Mouse (Mus musculus): ENCODE data around the gene Got1. TPM values are rescaled to one million over a fixed set of nuclear protein-coding genes. Genes with fewer than 3 reads are reported as not detected.

Got1 gene
- polyA plus RNA-seq, 1 experiment: 196 TPM

GRCm38 (mm10) chr19:43563166-43563565, 38.8 kb upstream of the Got1 start:
- no peaks in the 10 kb centered on the region for H3K27me3 ChIP-seq (ENCODE audit: control insufficient read depth, insufficient read depth, insufficient read length)
- no peak overlapping the region for H3ac ChIP-seq (ENCODE audit: control insufficient read depth, insufficient read length)

GRCm38 (mm10) chr19:43561841-43562240, 37.4 kb upstream of the Got1 start:
- Histone ChIP-seq H3K4me2 (ENCODE audit: low read depth) (no peak overlapping the region), H3ac (ENCODE audit: control insufficient read depth, insufficient read length) (no peak overlapping the region), H3K4me3 (no peak overlapping the region), H3K27me3 (ENCODE audit: control insufficient read depth, insufficient read depth, insufficient read length) (no peaks in the 10 kb centered on the region), H3K79me2 (ENCODE audit: control insufficient read depth, insufficient read depth) (no peaks in the 10 kb centered on the region), H3K36me3 (ENCODE audit: control insufficient read depth, insufficient read depth) (no peaks in the 10 kb centered on the region)
- TF ChIP-seq CEBPB (IDR thresholded peaks at IDR 0.05; ENCODE audit: insufficient read depth, poor library complexity, severe bottlenecking) (no peak), POLR2AphosphoS2 (IDR thresholded peaks at IDR 0.05; ENCODE audit: insufficient read length, low read depth) (no peak)

More at GRCm38 (mm10) chr19:43563166-43563565, 38.8 kb upstream of the Got1 start:
- H3K4me3 ChIP-seq: no peak overlapping the region
- H3K4me2 ChIP-seq (ENCODE audit: low read depth): no peak overlapping the region
- H3K36me3 ChIP-seq (ENCODE audit: control insufficient read depth, insufficient read depth): no peaks in the 10 kb centered on the region
- H3K79me2 ChIP-seq (ENCODE audit: control insufficient read depth, insufficient read depth): no peaks in the 10 kb centered on the region
- no peak for TF ChIP-seq TCF3 (IDR thresholded peaks at IDR 0.05; ENCODE audit: insufficient read length, low read depth)

- no peaks in the 10 kb centered on the region for H3K79me2 ChIP-seq (ENCODE audit: control insufficient read depth, insufficient read depth)
- H3K36me3 ChIP-seq (ENCODE audit: control insufficient read depth, insufficient read depth): no peaks in the 10 kb centered on the region
- H3K4me2 ChIP-seq (ENCODE audit: low read depth): peak overlapping the region; percentile 12
- no peaks in the 10 kb centered on the region for H3K27me3 ChIP-seq (ENCODE audit: control insufficient read depth, insufficient read depth, insufficient read length)
- no peak overlapping the region for H3ac ChIP-seq (ENCODE audit: control insufficient read depth, insufficient read length)
- TF ChIP-seq TCF12 (IDR thresholded peaks at IDR 0.05; ENCODE audit: insufficient read depth, poor library complexity, severe bottlenecking) (no peak), CEBPB (IDR thresholded peaks at IDR 0.05; ENCODE audit: insufficient read depth, poor library complexity, severe bottlenecking) (no peak), USF1 (IDR thresholded peaks at IDR 0.05; ENCODE audit: low read depth) (no peak), MYOD1 (IDR thresholded peaks at IDR 0.05; ENCODE audit: control insufficient read depth in 1 of 3, insufficient read length in 2 of 3, low read depth in 2 of 3) (no peak), TCF3 (IDR thresholded peaks at IDR 0.05; ENCODE audit: insufficient read length, low read depth) (no peak), E2F4 (IDR thresholded peaks at IDR 0.05; ENCODE audit: insufficient read depth) (no peak), POLR2AphosphoS2 (IDR thresholded peaks at IDR 0.05; ENCODE audit: insufficient read length, low read depth) (no peak), REST (IDR thresholded peaks at IDR 0.05; ENCODE audit: insufficient read depth, insufficient read length) (no peak), MYOG (IDR thresholded peaks at IDR 0.05; ENCODE audit: control insufficient read depth in 1 of 3, insufficient read depth in 1 of 3, insufficient read length in 2 of 3, low read depth in 2 of 3) (no peak), SRF (IDR thresholded peaks at IDR 0.05; ENCODE audit: control insufficient read depth, insufficient read length, low read depth) (no peak), MAX (IDR thresholded peaks at IDR 0.05; ENCODE audit: low read depth) (no peak)
- no peak overlapping the region for H3K4me3 ChIP-seq
Measured at GRCm38 (mm10) chr19:43560244-43560643, 35.8 kb upstream of the Got1 start.

GRCm38 (mm10) chr19:43551493-43551890, 27.1 kb upstream of the Got1 start:
- TF ChIP-seq SRF (IDR thresholded peaks at IDR 0.05; ENCODE audit: control insufficient read depth, insufficient read length, low read depth) (no peak), POLR2A (IDR thresholded peaks at IDR 0.05; ENCODE audit: insufficient read length, low read depth) (no peak), MYOD1 (IDR thresholded peaks at IDR 0.05; ENCODE audit: control insufficient read depth in 1 of 3, insufficient read length in 2 of 3, low read depth in 2 of 3) (no peak), USF1 (IDR thresholded peaks at IDR 0.05; ENCODE audit: low read depth) (no peak), E2F4 (IDR thresholded peaks at IDR 0.05; ENCODE audit: insufficient read depth) (no peak), MAX (IDR thresholded peaks at IDR 0.05; ENCODE audit: low read depth) (no peak), TCF3 (IDR thresholded peaks at IDR 0.05; ENCODE audit: insufficient read length, low read depth) (no peak), POLR2AphosphoS2 (IDR thresholded peaks at IDR 0.05; ENCODE audit: insufficient read length, low read depth) (no peak), MYOG (IDR thresholded peaks at IDR 0.05; ENCODE audit: control insufficient read depth in 1 of 3, insufficient read depth in 1 of 3, insufficient read length in 2 of 3, low read depth in 2 of 3) (no peak), REST (IDR thresholded peaks at IDR 0.05; ENCODE audit: insufficient read depth, insufficient read length) (no peak), TCF12 (IDR thresholded peaks at IDR 0.05; ENCODE audit: insufficient read depth, poor library complexity, severe bottlenecking) (no peak), CEBPB (IDR thresholded peaks at IDR 0.05; ENCODE audit: insufficient read depth, poor library complexity, severe bottlenecking) (no peak)
- Histone ChIP-seq H3K79me2 (ENCODE audit: control insufficient read depth, insufficient read depth) (no peaks in the 10 kb centered on the region), H3ac (ENCODE audit: control insufficient read depth, insufficient read length) (no peak overlapping the region), H3K36me3 (ENCODE audit: control insufficient read depth, insufficient read depth) (no peaks in the 10 kb centered on the region), H3K4me3 (no peak overlapping the region), H3K4me2 (ENCODE audit: low read depth) (peak overlapping the region; percentile 77), H3K27me3 (ENCODE audit: control insufficient read depth, insufficient read depth, insufficient read length) (no peaks in the 10 kb centered on the region)

- Histone ChIP-seq H3K36me3 (ENCODE audit: control insufficient read depth, insufficient read depth) (no peaks in the 10 kb centered on the region), H3K79me2 (ENCODE audit: control insufficient read depth, insufficient read depth) (no peaks in the 10 kb centered on the region), H3K27me3 (ENCODE audit: control insufficient read depth, insufficient read depth, insufficient read length) (no peaks in the 10 kb centered on the region), H3K4me2 (ENCODE audit: low read depth) (peak overlapping the region; percentile 77), H3K4me3 (no peak overlapping the region), H3ac (ENCODE audit: control insufficient read depth, insufficient read length) (no peak overlapping the region)
- TF ChIP-seq POLR2AphosphoS2 (IDR thresholded peaks at IDR 0.05; ENCODE audit: insufficient read length, low read depth) (no peak), USF1 (IDR thresholded peaks at IDR 0.05; ENCODE audit: low read depth) (no peak), TCF12 (IDR thresholded peaks at IDR 0.05; ENCODE audit: insufficient read depth, poor library complexity, severe bottlenecking) (no peak), MYOD1 (IDR thresholded peaks at IDR 0.05; ENCODE audit: control insufficient read depth in 1 of 3, insufficient read length in 2 of 3, low read depth in 2 of 3) (no peak), CEBPB (IDR thresholded peaks at IDR 0.05; ENCODE audit: insufficient read depth, poor library complexity, severe bottlenecking) (no peak), SRF (IDR thresholded peaks at IDR 0.05; ENCODE audit: control insufficient read depth, insufficient read length, low read depth) (no peak), MYOG (IDR thresholded peaks at IDR 0.05; ENCODE audit: control insufficient read depth in 1 of 3, insufficient read depth in 1 of 3, insufficient read length in 2 of 3, low read depth in 2 of 3) (no peak), POLR2A (IDR thresholded peaks at IDR 0.05; ENCODE audit: insufficient read length, low read depth) (no peak), TCF3 (IDR thresholded peaks at IDR 0.05; ENCODE audit: insufficient read length, low read depth) (no peak), MAX (IDR thresholded peaks at IDR 0.05; ENCODE audit: low read depth) (no peak), E2F4 (IDR thresholded peaks at IDR 0.05; ENCODE audit: insufficient read depth) (no peak), REST (IDR thresholded peaks at IDR 0.05; ENCODE audit: insufficient read depth, insufficient read length) (no peak)
Measured at GRCm38 (mm10) chr19:43550706-43551492, 26.5 kb upstream of the Got1 start.
